Mouse (Mus musculus) MEL (cell line): ENCODE results near the gene Sptlc2. TPM values are rescaled to one million over a fixed set of nuclear protein-coding genes. Genes with fewer than 3 reads are reported as not detected.

Source experiments
- DNase-seq: peaks from one replicate; pipeline ENCODE4 v3.0.0; 2011; ENCODE audit warnings: low read depth, low spot score
- H3K27ac ChIP-seq: 2 replicates; pipeline ENCODE4 v1.5.1; 2012; ENCODE audit warnings: low read depth, mild to moderate bottlenecking, control low read depth, low read length, moderate library complexity; ENCODE audit not compliant: control insufficient read depth
- H3K27me3 ChIP-seq, 2 experiments: fragments of 150-350 bp in 1 of 2; sonication (generic) in 1 of 2; 2 replicates each; pipeline ENCODE4 v1.6.1; 2012; ENCODE audit warnings: low read length in 2 of 2, mild to moderate bottlenecking in 2 of 2, improper control_type of control experiment in 1 of 2, moderate library complexity in 1 of 2; ENCODE audit not compliant: insufficient read depth in 2 of 2, control insufficient read depth in 1 of 2
- H3K36me3 ChIP-seq, 2 experiments: 2 replicates each; pipeline ENCODE4 v1.6.1; 2012 to 2014; ENCODE audit warnings: low read length in 2 of 2, improper control_type of control experiment in 1 of 2, inconsistent platforms in 1 of 2, mild to moderate bottlenecking in 1 of 2; ENCODE audit not compliant: insufficient read depth in 2 of 2, control insufficient read depth in 1 of 2
- H3K4me1 ChIP-seq, 2 experiments: fragments of 150-350 bp in 1 of 2; sonication (generic) in 1 of 2; 2 replicates each; pipeline ENCODE4 v1.6.1; 2012; ENCODE audit warnings: low read length in 2 of 2, improper control_type of control experiment in 1 of 2, mild to moderate bottlenecking in 1 of 2; ENCODE audit not compliant: insufficient read depth in 2 of 2, control insufficient read depth in 1 of 2
- H3K4me3 ChIP-seq, 2 experiments: fragments of 150-350 bp in 1 of 2; sonication (generic) in 1 of 2; 2 replicates each; pipeline ENCODE4 v1.5.1; 2012; ENCODE audit warnings: low read depth in 2 of 2, low read length in 2 of 2, mild to moderate bottlenecking in 2 of 2, moderate library complexity in 2 of 2, control low read depth in 1 of 2, improper control_type of control experiment in 1 of 2; ENCODE audit not compliant: control insufficient read depth in 1 of 2, insufficient read depth in 1 of 2
- H3K79me2 ChIP-seq: 2 replicates; pipeline ENCODE4 v1.6.1; 2012; ENCODE audit warnings: mild to moderate bottlenecking, low read length, moderate library complexity; ENCODE audit not compliant: control insufficient read depth, poor library complexity, insufficient read depth
- H3K9ac ChIP-seq: 2 replicates; pipeline ENCODE4 v1.6.1; 2012; ENCODE audit warnings: low read depth, mild to moderate bottlenecking, control low read depth, low read length, moderate library complexity; ENCODE audit not compliant: control insufficient read depth, poor library complexity, severe bottlenecking
- H3K9me3 ChIP-seq: fragments of 150-350 bp; sonication (generic); replicated peaks from 2 replicates; pipeline ENCODE4 v1.6.1; 2012; ENCODE audit warnings: mild to moderate bottlenecking, low read length, improper control_type of control experiment, moderate library complexity; ENCODE audit not compliant: insufficient read depth
- E2F4 ChIP-seq: IDR thresholded peaks from 2 replicates; pipeline ENCODE4 v1.6.1; 2011; ENCODE audit warnings: low read depth, low read length, improper control_type of control experiment, borderline replicate concordance
- GATA1 ChIP-seq: IDR thresholded peaks from 2 replicates; pipeline ENCODE4 v1.6.1; 2011; ENCODE audit warnings: low read depth, low read length, improper control_type of control experiment
- JUND ChIP-seq: IDR thresholded peaks from 2 replicates; pipeline ENCODE4 v1.6.1; 2011; ENCODE audit warnings: low read depth, mild to moderate bottlenecking, improper control_type of control experiment, low read length
- NELFE ChIP-seq: IDR thresholded peaks from 2 replicates; pipeline ENCODE4 v1.6.1; 2011; ENCODE audit warnings: low read depth, low read length, improper control_type of control experiment
- POLR2A ChIP-seq, 2 experiments: IDR thresholded peaks; 2 replicates each; pipeline ENCODE4 v1.6.1; 2011 to 2012; ENCODE audit warnings: low read length in 2 of 2, mild to moderate bottlenecking in 2 of 2, control low read depth in 1 of 2, improper control_type of control experiment in 1 of 2, low read depth in 1 of 2, moderate library complexity in 1 of 2; ENCODE audit not compliant: control insufficient read depth in 1 of 2, insufficient read depth in 1 of 2, poor library complexity in 1 of 2
- POLR2AphosphoS2 ChIP-seq: IDR thresholded peaks from 2 replicates; pipeline ENCODE4 v1.6.1; 2011; ENCODE audit warnings: low read length, improper control_type of control experiment
- RAD21 ChIP-seq: IDR thresholded peaks from 2 replicates; pipeline ENCODE4 v1.6.1; 2011; ENCODE audit warnings: mild to moderate bottlenecking, low read depth, low read length, improper control_type of control experiment
- RCOR1 ChIP-seq: IDR thresholded peaks from 2 replicates; pipeline ENCODE4 v1.6.1; 2012; ENCODE audit warnings: low read depth, mild to moderate bottlenecking, inconsistent platforms, low read length, improper control_type of control experiment
- TAL1 ChIP-seq: IDR thresholded peaks from 2 replicates; pipeline ENCODE4 v1.6.1; 2012; ENCODE audit warnings: mild to moderate bottlenecking, inconsistent platforms, low read length, moderate library complexity, mixed read lengths
- TBP ChIP-seq: IDR thresholded peaks from 2 replicates; pipeline ENCODE4 v1.8.0; 2011; ENCODE audit warnings: low read depth, low read length, improper control_type of control experiment
- TCF12 ChIP-seq: IDR thresholded peaks from 2 replicates; pipeline ENCODE4 v1.6.1; 2014; ENCODE audit warnings: low read depth, mild to moderate bottlenecking, inconsistent platforms, low read length, improper control_type of control experiment, moderate library complexity
- USF1 ChIP-seq: IDR thresholded peaks from 2 replicates; pipeline ENCODE4 v1.6.1; 2014; ENCODE audit warnings: low read depth, mild to moderate bottlenecking, inconsistent platforms, low read length, improper control_type of control experiment, moderate library complexity
- polyA plus RNA-seq, 2 experiments: library from polyadenylated mRNA; stranded (reverse) in 1 of 2; unstranded in 1 of 2; fragments of >175 nt in 1 of 2; fragments of >200 nt in 1 of 2; gene quantifications; 2 replicates each; pipeline versions ENCODE4 v1.2.1 to v1.2.4; 2012; ENCODE audit warnings: low replicate concordance in 2 of 2, low read depth in 1 of 2; ENCODE audit not compliant: insufficient read length in 2 of 2, insufficient read depth in 1 of 2, missing spikeins in 1 of 2
- total RNA-seq: library from RNA; depleted of rRNA; stranded (reverse); fragments of 300-350 nt; gene quantifications from 2 replicates; pipeline ENCODE4 v1.2.3, GENCODE M21; 2012

The Sptlc2 gene
- total and polyA plus RNA-seq, 3 experiments: 61.6 to 75.9 TPM; not detected in 1

DNA sequence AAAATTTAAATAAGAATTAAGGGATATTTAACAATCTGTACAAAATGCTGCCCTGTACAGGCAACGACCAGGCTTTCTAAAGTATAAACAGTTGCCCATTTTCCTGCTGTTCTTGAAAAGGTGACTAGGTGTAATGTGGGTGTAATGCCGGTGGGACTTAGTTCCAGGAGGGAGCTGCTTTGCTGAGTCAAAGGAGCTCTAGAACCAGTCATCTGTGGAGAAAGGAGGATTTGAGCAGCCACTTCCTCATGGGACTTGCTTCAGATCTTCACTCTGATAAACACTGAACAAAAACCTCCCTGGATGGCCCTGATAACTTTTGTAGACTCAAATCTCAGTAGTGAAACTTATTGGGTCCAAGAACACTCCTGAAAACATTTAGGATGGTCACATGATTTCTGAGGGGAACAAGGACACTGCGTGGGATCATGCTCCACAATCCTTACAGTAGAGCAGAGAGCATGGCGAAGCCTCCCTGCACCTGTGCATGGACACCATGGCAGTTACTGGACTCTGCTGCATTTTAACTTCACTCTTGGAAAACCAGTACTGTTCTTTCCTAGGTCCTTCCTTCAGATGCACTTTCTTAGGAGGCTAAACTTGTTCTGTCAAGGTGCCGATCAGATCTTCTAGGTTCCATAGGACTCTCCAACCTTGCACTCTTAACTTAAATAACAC is 38.3 kb upstream of the Sptlc2 start:
- no peaks in the 10 kb centered on the region for H3K27me3 ChIP-seq
- H3K36me3 ChIP-seq: peaks cover 10 to 41% of the 10 kb centered on the region in 2 experiments
- no peak for DNase-seq
- H3K9me3 ChIP-seq: no peaks in the 10 kb centered on the region
- H3K4me3 ChIP-seq: no peak overlapping the region
- no peak overlapping the region for H3K9ac ChIP-seq
- peaks cover 0 to 5% of the 10 kb centered on the region in 2 experiments; a peak in 2 of 4 replicates for H3K4me1 ChIP-seq
- TF ChIP-seq TCF12 (peak; percentile 30; the same call in 1 of the 2 replicates), POLR2AphosphoS2 (peak; percentile 63), GATA1 (peak; percentile 69), JUND (no peak), POLR2A (IDR thresholded peaks at IDR 0.05; ENCODE audit: control insufficient read depth in 1 of 2, insufficient read depth in 1 of 2, low read depth in 1 of 2, low read length in 2 of 2, poor library complexity in 1 of 2) (peak in 1 of 2 experiments; percentile 32; a peak in 1 of 4 replicates), NELFE (no peak), RAD21 (no peak), RCOR1 (peak; percentile 76), USF1 (peak; percentile 27; the same call in 1 of the 2 replicates)
- no peak overlapping the region for H3K27ac ChIP-seq
- H3K79me2 ChIP-seq: no peaks in the 10 kb centered on the region

GRCm38 (mm10) chr12:87424516-87424915 is 36.4 kb upstream of the Sptlc2 start:
- H3K9me3 ChIP-seq: no peaks in the 10 kb centered on the region
- TF ChIP-seq E2F4: no peak
- TF ChIP-seq GATA1: peak; percentile 62
- TF ChIP-seq TAL1: peak; percentile 43
- no peaks in the 10 kb centered on the region for H3K27me3 ChIP-seq
- H3K4me3 ChIP-seq: no peak overlapping the region
- H3K9ac ChIP-seq: no peak overlapping the region
- peaks cover 0 to 9% of the 10 kb centered on the region in 2 experiments; a peak in 2 of 4 replicates for H3K4me1 ChIP-seq
- H3K27ac ChIP-seq: no peak overlapping the region
- DNase-seq: no peak
- peaks cover 0 to 33% of the 10 kb centered on the region in 2 experiments for H3K36me3 ChIP-seq
- H3K79me2 ChIP-seq: no peaks in the 10 kb centered on the region

GRCm38 (mm10) chr12:87423700-87424099 is 35.5 kb upstream of the Sptlc2 start:
- no peak overlapping the region for H3K27ac ChIP-seq
- no peak overlapping the region for H3K9ac ChIP-seq
- H3K9me3 ChIP-seq: no peaks in the 10 kb centered on the region
- no peak overlapping the region for H3K4me3 ChIP-seq
- H3K36me3 ChIP-seq: peaks cover 0 to 30% of the 10 kb centered on the region in 2 experiments
- peaks cover 0 to 9% of the 10 kb centered on the region in 2 experiments; a peak in 2 of 4 replicates for H3K4me1 ChIP-seq
- H3K27me3 ChIP-seq: no peaks in the 10 kb centered on the region
- H3K79me2 ChIP-seq: no peaks in the 10 kb centered on the region
- no peak for DNase-seq
- no peak for TF ChIP-seq TBP
- TF ChIP-seq POLR2AphosphoS2: peak; percentile 72
